Mouse (Mus musculus): ENCODE results near the gene Dazap2. TPM values are rescaled to one million over a fixed set of nuclear protein-coding genes. Genes with fewer than 3 reads are reported as not detected.

Dazap2 gene
- polyA plus RNA-seq, 1 experiment from 2014 or later: 373 TPM

GRCm38 (mm10) chr15:100664813-100665274 lies 49.7 kb downstream of the Dazap2 start:
- H3K4me1 ChIP-seq (replicated peaks; ENCODE audit: control insufficient read depth, insufficient read depth, low read length): peaks cover 8% of the 10 kb centered on the region
- H3K36me3 ChIP-seq (ENCODE audit: control insufficient read depth, insufficient read depth): no peaks in the 10 kb centered on the region
- no peak overlapping the region for H3K4me3 ChIP-seq (ENCODE audit: low read depth, low read length)
- H3K27me3 ChIP-seq (replicated peaks; ENCODE audit: control insufficient read depth, insufficient read depth, low read length): no peaks in the 10 kb centered on the region
- no peak overlapping the region for H3K9ac ChIP-seq (ENCODE audit: low read depth, low read length)
- H3K4me2 ChIP-seq (replicated peaks; ENCODE audit: low read depth): no peak overlapping the region
- H3K9me3 ChIP-seq (ENCODE audit: control insufficient read depth): no peaks in the 10 kb centered on the region
- TF ChIP-seq CTCF (IDR thresholded peaks at IDR 0.05; ENCODE audit: low read depth): no peak
- WGBS: 53% methylated on average over 9 of the region's 9 CpGs
- no peak for ATAC-seq
- H3K27ac ChIP-seq (ENCODE audit: low read depth, low read length): no peak overlapping the region

GRCm38 (mm10) chr15:100665411-100666218 lies 50.5 kb downstream of the Dazap2 start:
- Histone ChIP-seq H3K36me3 (ENCODE audit: control insufficient read depth, insufficient read depth) (no peaks in the 10 kb centered on the region), H3K4me1 (replicated peaks; ENCODE audit: control insufficient read depth, insufficient read depth, low read length) (peaks cover 8% of the 10 kb centered on the region), H3K4me3 (ENCODE audit: low read depth, low read length) (no peak overlapping the region), H3K27ac (ENCODE audit: low read depth, low read length) (peak overlapping the region; percentile 97), H3K9me3 (ENCODE audit: control insufficient read depth) (no peaks in the 10 kb centered on the region), H3K9ac (ENCODE audit: low read depth, low read length) (0 out of 2 replicates have a peak overlapping the region, but pooled peaks have one; percentile 31), H3K27me3 (replicated peaks; ENCODE audit: control insufficient read depth, insufficient read depth, low read length) (no peaks in the 10 kb centered on the region), H3K4me2 (replicated peaks; ENCODE audit: low read depth) (0 out of 2 replicates have a peak overlapping the region, but pooled peaks have one; percentile 13)
- TF ChIP-seq CTCF (IDR thresholded peaks at IDR 0.05; ENCODE audit: low read depth): no peak
- WGBS: 19% methylated on average over 9 of the region's 9 CpGs
- peak; percentile 69 for ATAC-seq

- Histone ChIP-seq H3K9ac (ENCODE audit: low read depth, low read length) (0 out of 2 replicates have a peak overlapping the region, but pooled peaks have one; percentile 31), H3K4me3 (ENCODE audit: low read depth, low read length) (no peak overlapping the region), H3K36me3 (ENCODE audit: control insufficient read depth, insufficient read depth) (no peaks in the 10 kb centered on the region), H3K27me3 (replicated peaks; ENCODE audit: control insufficient read depth, insufficient read depth, low read length) (no peaks in the 10 kb centered on the region), H3K27ac (ENCODE audit: low read depth, low read length) (peak overlapping the region; percentile 97), H3K4me1 (replicated peaks; ENCODE audit: control insufficient read depth, insufficient read depth, low read length) (peaks cover 8% of the 10 kb centered on the region), H3K9me3 (ENCODE audit: control insufficient read depth) (no peaks in the 10 kb centered on the region), H3K4me2 (replicated peaks; ENCODE audit: low read depth) (peak overlapping the region; percentile 37; the same call in 1 of the 2 replicates)
- ATAC-seq: peak; percentile 79
- no peak for TF ChIP-seq CTCF (IDR thresholded peaks at IDR 0.05; ENCODE audit: low read depth)
- WGBS: 4% methylated on average over 7 of the region's 7 CpGs
Measured at GRCm38 (mm10) chr15:100666219-100666696, 51.1 kb downstream of the Dazap2 start.

GRCm38 (mm10) chr15:100666851-100667250 lies 51.7 kb downstream of the Dazap2 start:
- Histone ChIP-seq H3K4me1 (replicated peaks; ENCODE audit: control insufficient read depth, insufficient read depth, low read length) (peaks cover 8% of the 10 kb centered on the region), H3K4me2 (replicated peaks; ENCODE audit: low read depth) (peak overlapping the region; percentile 37), H3K27ac (ENCODE audit: low read depth, low read length) (peak overlapping the region; percentile 97), H3K4me3 (ENCODE audit: low read depth, low read length) (no peak overlapping the region), H3K27me3 (replicated peaks; ENCODE audit: control insufficient read depth, insufficient read depth, low read length) (no peaks in the 10 kb centered on the region), H3K36me3 (ENCODE audit: control insufficient read depth, insufficient read depth) (no peaks in the 10 kb centered on the region), H3K9me3 (ENCODE audit: control insufficient read depth) (no peaks in the 10 kb centered on the region), H3K9ac (ENCODE audit: low read depth, low read length) (0 out of 2 replicates have a peak overlapping the region, but pooled peaks have one; percentile 31)
- no peak for ATAC-seq
- WGBS: 22% methylated on average over 12 of the region's 12 CpGs
- no peak for TF ChIP-seq CTCF (IDR thresholded peaks at IDR 0.05; ENCODE audit: low read depth)

- H3K4me2 ChIP-seq (replicated peaks; ENCODE audit: low read depth): peak overlapping the region; percentile 37
- no peaks in the 10 kb centered on the region for H3K27me3 ChIP-seq (replicated peaks; ENCODE audit: control insufficient read depth, insufficient read depth, low read length)
- peak overlapping the region; percentile 97 for H3K27ac ChIP-seq (ENCODE audit: low read depth, low read length)
- H3K36me3 ChIP-seq (ENCODE audit: control insufficient read depth, insufficient read depth): no peaks in the 10 kb centered on the region
- 42% methylated on average over 6 of the region's 6 CpGs for WGBS
- no peak overlapping the region for H3K4me3 ChIP-seq (ENCODE audit: low read depth, low read length)
- H3K9ac ChIP-seq (ENCODE audit: low read depth, low read length): no peak overlapping the region
- H3K9me3 ChIP-seq (ENCODE audit: control insufficient read depth): no peaks in the 10 kb centered on the region
- H3K4me1 ChIP-seq (replicated peaks; ENCODE audit: control insufficient read depth, insufficient read depth, low read length): peaks cover 8% of the 10 kb centered on the region
- no peak for TF ChIP-seq CTCF (IDR thresholded peaks at IDR 0.05; ENCODE audit: low read depth)
- ATAC-seq: peak; percentile 34; the same call in 1 of the 2 replicates
Measured at GRCm38 (mm10) chr15:100667420-100667819, 52.3 kb downstream of the Dazap2 start.

GRCm38 (mm10) chr15:100667871-100668545 lies 52.9 kb downstream of the Dazap2 start:
- Histone ChIP-seq H3K9ac (ENCODE audit: low read depth, low read length) (no peak overlapping the region), H3K27me3 (replicated peaks; ENCODE audit: control insufficient read depth, insufficient read depth, low read length) (no peaks in the 10 kb centered on the region), H3K4me2 (replicated peaks; ENCODE audit: low read depth) (peak overlapping the region; percentile 13), H3K4me1 (replicated peaks; ENCODE audit: control insufficient read depth, insufficient read depth, low read length) (peaks cover 8% of the 10 kb centered on the region), H3K9me3 (ENCODE audit: control insufficient read depth) (no peaks in the 10 kb centered on the region), H3K36me3 (ENCODE audit: control insufficient read depth, insufficient read depth) (no peaks in the 10 kb centered on the region), H3K27ac (ENCODE audit: low read depth, low read length) (peak overlapping the region; percentile 97), H3K4me3 (ENCODE audit: low read depth, low read length) (no peak overlapping the region)
- 0 out of 2 replicates have a peak, but pooled peaks have one; percentile 1 for ATAC-seq
- TF ChIP-seq CTCF (IDR thresholded peaks at IDR 0.05; ENCODE audit: low read depth): no peak
- 45% methylated on average over 5 of the region's 5 CpGs for WGBS

All from intestine, postnatal 0 days (tissue).